ENCODE assay signal across 10 mouse cellular contexts in genomic region chrX:140342393-140343163, GRCm38 (mm10). TPM values are rescaled to one million over a fixed set of nuclear protein-coding genes. Genes with fewer than 3 reads are reported as not detected.
DNase-seq lines count a peak whose midpoint lies in the region; ATAC-seq and TF ChIP-seq lines count a peak whose summit lies in the region.
"Had no signal": no experiment of that assay in that cellular context is flagged by ENCODE, and none has a peak within 500 bp of the region (broad histone marks: within the 10 kb centered on the region; RNA-seq: fewer than 3 reads in every experiment).

No protein-coding gene starts in this region.

- intact Hi-C loops in heart, adult 2 months (cut with DNase I) = no loop called here

- TF ChIP-seq POLR2A in heart, adult 2 months (IDR thresholded peaks at IDR 0.05; ENCODE audit: insufficient read depth, low read depth, low read length) = no peak
- no peak for TF ChIP-seq POLR2A in ES-Bruce4 (IDR thresholded peaks at IDR 0.05; ENCODE audit: insufficient read depth, low read length)

- WGBS in heart, embryonic 11.5 days (ENCODE audit: insufficient replicate concordance) = 23% methylated on average over 23 of the region's 25 CpGs
- WGBS in heart, adult 2 months = 11% methylated on average over 22 of the region's 25 CpGs
- WGBS in forebrain, embryonic 16.5 days = 25% methylated on average over 21 of the region's 25 CpGs

- no peak for ATAC-seq in heart, embryonic 11.5 days (replicated peaks; ENCODE audit: insufficient number of reproducible peaks, low FRiP score, low TSS enrichment)
- ATAC-seq in forebrain, embryonic 16.5 days = peak; percentile 57

- H3K27ac ChIP-seq in heart, embryonic 11.5 days (ENCODE audit: low read depth, low read length) = no peak overlapping the region
- no peak overlapping the region for H3K27ac ChIP-seq in heart, adult 2 months
- no peak overlapping the region for H3K27ac ChIP-seq in ES-Bruce4 (ENCODE audit: insufficient read depth, low read length)
- H3K27ac ChIP-seq in forebrain, embryonic 16.5 days (ENCODE audit: low read length) = no peak overlapping the region

- no peak for TF ChIP-seq CTCF in heart, adult 2 months (IDR thresholded peaks at IDR 0.05)
- no peak for TF ChIP-seq CTCF in ES-Bruce4 (IDR thresholded peaks at IDR 0.05; ENCODE audit: low read depth, low read length)

- no peak overlapping the region for H3K9ac ChIP-seq in heart, embryonic 11.5 days (ENCODE audit: low read depth, low read length)
- no peak overlapping the region for H3K9ac ChIP-seq in heart, adult 2 months (ENCODE audit: low read depth, low read length)
- H3K9ac ChIP-seq in ES-Bruce4 (ENCODE audit: low read depth, poor library complexity, severe bottlenecking) = no peak overlapping the region; the same call in 1 of the 2 replicates
- H3K9ac ChIP-seq in forebrain, embryonic 16.5 days (replicated peaks; ENCODE audit: low read depth, low read length) = peak overlapping the region; percentile 57

- peak overlapping the region; percentile 79 for H3K4me2 ChIP-seq in heart, embryonic 11.5 days
- peak overlapping the region; percentile 70 for H3K4me2 ChIP-seq in forebrain, embryonic 16.5 days (ENCODE audit: low read length)

- H3K4me1 ChIP-seq in heart, embryonic 11.5 days (ENCODE audit: control insufficient read depth, insufficient read depth, low read length) = no peaks in the 10 kb centered on the region
- H3K4me1 ChIP-seq in heart, adult 2 months (ENCODE audit: control insufficient read depth, insufficient read depth, low read length) = no peaks in the 10 kb centered on the region
- H3K4me1 ChIP-seq in ES-Bruce4 (ENCODE audit: control insufficient read depth, insufficient read depth, low read length) = no peaks in the 10 kb centered on the region
- peaks cover 4% of the 10 kb centered on the region; the same call in 1 of the 2 replicates for H3K4me1 ChIP-seq in forebrain, embryonic 16.5 days (replicated peaks; ENCODE audit: control insufficient read depth, insufficient read depth, low read length)

- H3K79me2 ChIP-seq in heart, adult 2 months (replicated peaks; ENCODE audit: control insufficient read depth, insufficient read depth, low read length) = no peaks in the 10 kb centered on the region

- no peak for DNase-seq in heart, adult 2 months
- peak; percentile 1 for DNase-seq in mesoderm, embryonic 11.5 days (ENCODE audit: low read depth, low spot score)
- no peak for DNase-seq in thymus, postnatal 25 days
- no peak for DNase-seq in layer of hippocampus, adult 18-20 months (ENCODE audit: low spot score in 2 of 2)
- no peak for DNase-seq in lung, postnatal 4 days
- DNase-seq: gastrocnemius, postnatal 14 days had no signal

- peaks cover 20% of the 10 kb centered on the region for H3K27me3 ChIP-seq in heart, embryonic 11.5 days (ENCODE audit: control insufficient read depth, insufficient read depth, low read length)
- 0 out of 2 replicates have a peak, but pooled peaks cover 2% of the 10 kb centered on the region for H3K27me3 ChIP-seq in heart, adult 2 months (ENCODE audit: control insufficient read depth, insufficient read depth, low read length)
- H3K27me3 ChIP-seq in ES-Bruce4 (ENCODE audit: control insufficient read depth, insufficient read depth, low read length, poor library complexity, severe bottlenecking) = peaks cover 2% of the 10 kb centered on the region; the same call in 1 of the 2 replicates
- peaks cover 7% of the 10 kb centered on the region; the same call in 1 of the 2 replicates for H3K27me3 ChIP-seq in forebrain, embryonic 16.5 days (replicated peaks; ENCODE audit: control insufficient read depth, insufficient read depth, low read length)

- TF ChIP-seq EP300 in heart, adult 2 months (IDR thresholded peaks at IDR 0.05; ENCODE audit: insufficient read depth, low read depth, low read length) = no peak
- TF ChIP-seq EP300 in ES-Bruce4 (IDR thresholded peaks at IDR 0.05; ENCODE audit: insufficient read depth, low read depth, low read length) = no peak

- no peaks in the 10 kb centered on the region for H3K36me3 ChIP-seq in heart, embryonic 11.5 days (ENCODE audit: control insufficient read depth, insufficient read depth, low read length)
- no peaks in the 10 kb centered on the region for H3K36me3 ChIP-seq in heart, adult 2 months (ENCODE audit: control insufficient read depth, insufficient read depth, low read length)
- H3K36me3 ChIP-seq in ES-Bruce4 (ENCODE audit: control insufficient read depth, insufficient read depth, low read length, poor library complexity, severe bottlenecking) = no peaks in the 10 kb centered on the region
- no peaks in the 10 kb centered on the region for H3K36me3 ChIP-seq in forebrain, embryonic 16.5 days (ENCODE audit: control insufficient read depth, insufficient read depth)

- peak overlapping the region; percentile 41 for H3K4me3 ChIP-seq in heart, embryonic 11.5 days (ENCODE audit: low read depth, low read length)
- no peak overlapping the region for H3K4me3 ChIP-seq in heart, adult 2 months
- H3K4me3 ChIP-seq in ES-Bruce4 (ENCODE audit: low read depth, low read length) = peak overlapping the region; percentile 60
- H3K4me3 ChIP-seq in forebrain, embryonic 16.5 days (replicated peaks; ENCODE audit: low read length) = peak overlapping the region; percentile 46

- no peaks in the 10 kb centered on the region for H3K9me3 ChIP-seq in heart, embryonic 11.5 days (replicated peaks; ENCODE audit: control insufficient read depth, low read length)
- no peaks in the 10 kb centered on the region for H3K9me3 ChIP-seq in ES-Bruce4 (replicated peaks; ENCODE audit: control insufficient read depth, insufficient read depth, low read length, poor library complexity, severe bottlenecking)
- no peaks in the 10 kb centered on the region for H3K9me3 ChIP-seq in forebrain, embryonic 16.5 days (ENCODE audit: control insufficient read depth, low read length)

RNA-seq across cellular contexts. Expression of gene Frmpd3, which starts 0.5 kb away (rescaled TPM):
- 0.06 and 0.15 TPM in 2 replicates for polyA plus RNA-seq in heart, embryonic 11.5 days (2014; fragmentation: Nextera tagmentation; extraction: Ambion mirVana)
- total RNA-seq in heart, adult 2 months (2021) = not detected
- polyA plus RNA-seq in heart, adult 2 months (2012; rRNA removed) = 0.02 TPM in 1 of 2 replicates, not detected in the other
- polyA plus RNA-seq in ES-Bruce4 (2011; ENCODE audit: insufficient read depth, insufficient read length, low read depth, missing spikeins) = 1.1 and 1.5 TPM in 2 replicates
- 0.53 and 1.7 TPM in 2 replicates for polyA plus RNA-seq in forebrain, embryonic 16.5 days (2015; fragmentation: Nextera tagmentation; extraction: Ambion mirVana)
- 10 to 100 TPM; 28.4 to 32.1 TPM for total RNA-seq in layer of hippocampus, adult 18-20 months (2021)
- polyA plus RNA-seq: C2C12 had no signal
